Mouse (Mus musculus) liver, postnatal 0 days (tissue): Measurements from ENCODE around the gene Vcl. TPM values are rescaled to one million over a fixed set of nuclear protein-coding genes. Genes with fewer than 3 reads are reported as not detected.
A peak's percentile ranks its signal among the peaks of the same experiment; 100 is the strongest.

Source experiments
- ATAC-seq: fragments of 200-750 bp; cut with Nextera tagmentation; 2 replicates; pipeline ENCODE4 v1.8.0; 2017; ENCODE audit warnings: mild to moderate bottlenecking, moderate library complexity
- DNase-seq: peaks from one replicate; pipeline ENCODE4 v3.0.0-alpha.2; 2016
- H3K27ac ChIP-seq: fragments of 300-500 bp; sonication (generic); 2 replicates; pipeline ENCODE4 v1.5.1; 2014; ENCODE audit warnings: antibody characterized with exemption, moderate library complexity, mild to moderate bottlenecking, low read depth
- H3K27me3 ChIP-seq: fragments of 300-500 bp; sonication (generic); 2 replicates; pipeline ENCODE4 v1.6.1; 2014; ENCODE audit warnings: low read length, control low read depth, mixed read lengths; ENCODE audit not compliant: insufficient read depth
- H3K36me3 ChIP-seq: fragments of 300-500 bp; sonication (generic); replicated peaks from 2 replicates; pipeline ENCODE4 v1.6.1; 2014; ENCODE audit warnings: mild to moderate bottlenecking, control low read depth, low read length, moderate library complexity, mixed read lengths; ENCODE audit not compliant: insufficient read depth
- H3K4me1 ChIP-seq: fragments of 300-500 bp; sonication (generic); 2 replicates; pipeline ENCODE4 v1.6.1; 2014; ENCODE audit warnings: antibody characterized with exemption, mild to moderate bottlenecking, control low read depth; ENCODE audit not compliant: insufficient read depth
- H3K4me2 ChIP-seq: fragments of 300-500 bp; sonication (generic); 2 replicates; pipeline ENCODE4 v1.6.1; 2014; ENCODE audit warnings: low read depth, mild to moderate bottlenecking, low read length, moderate library complexity, mixed read lengths
- H3K4me3 ChIP-seq: fragments of 300-500 bp; sonication (generic); 2 replicates; pipeline ENCODE4 v1.5.1; 2014; ENCODE audit warnings: low read depth, low read length
- H3K9ac ChIP-seq: fragments of 300-500 bp; sonication (generic); replicated peaks from 2 replicates; pipeline ENCODE4 v1.6.1; 2014; ENCODE audit warnings: mild to moderate bottlenecking, moderate library complexity
- H3K9me3 ChIP-seq: fragments of 300-500 bp; sonication (generic); 2 replicates; pipeline ENCODE4 v1.6.1; 2016; ENCODE audit warnings: mild to moderate bottlenecking, control low read depth, low read length, mixed read lengths
- CTCF ChIP-seq: sonication (generic); IDR thresholded peaks from 2 replicates; pipeline ENCODE4 v1.5.1; 2016; ENCODE audit warnings: antibody characterized with exemption, low read depth
- EP300 ChIP-seq: IDR thresholded peaks from 2 replicates; pipeline ENCODE4 v1.6.1; 2016; ENCODE audit warnings: antibody characterized with exemption, low read depth, mild to moderate bottlenecking
- WGBS: fragments of 180-500 bp; shearing (Covaris S2); extraction: QIAGEN DNeasy Blood & Tissue Kit; methylation state at CpG from one replicate; pipeline ENCODE4 v1.1.7; 2014; ENCODE audit not compliant: insufficient replicate concordance; 5-methylcytosine and 5-hydroxymethylcytosine counted together
- polyA plus RNA-seq: library from polyadenylated mRNA; unstranded; fragments of >200 nt; fragmentation: Nextera tagmentation; extraction: Ambion mirVana; gene quantifications from 2 replicates; pipeline ENCODE4 v1.2.1, GENCODE M21; 2015

Gene Vcl
- polyA plus RNA-seq, 1 experiment from 2014 or later = 11.6 TPM

GRCm38 (mm10) chr14:21077939-21078338 lies 148.7 kb downstream of the Vcl start:
- Histone ChIP-seq H3K9me3 (no peaks in the 10 kb centered on the region), H3K27ac (peak overlapping the region; percentile 95; the same call in 1 of the 2 replicates), H3K4me3 (peak overlapping the region; percentile 73), H3K36me3 (no peaks in the 10 kb centered on the region), H3K4me2 (peak overlapping the region; percentile 77), H3K27me3 (no peaks in the 10 kb centered on the region), H3K9ac (peak overlapping the region; percentile 27; the same call in 1 of the 2 replicates), H3K4me1 (peaks cover 28% of the 10 kb centered on the region)
- TF ChIP-seq EP300 (0 out of 2 replicates have a peak, but pooled peaks have one; percentile 6), CTCF (no peak)
- WGBS = 21% methylated on average over 4 of the region's 4 CpGs
- no peak for ATAC-seq
- DNase-seq = no peak

- no peak for TF ChIP-seq CTCF
- TF ChIP-seq EP300 = no peak
- no peak for DNase-seq
- H3K4me1 ChIP-seq = peaks cover 30% of the 10 kb centered on the region
- no peaks in the 10 kb centered on the region for H3K36me3 ChIP-seq
- peak overlapping the region; percentile 73 for H3K4me3 ChIP-seq
- peak overlapping the region; percentile 77 for H3K4me2 ChIP-seq
- H3K9ac ChIP-seq = no peak overlapping the region; the same call in 1 of the 2 replicates
- H3K27ac ChIP-seq = peak overlapping the region; percentile 95; the same call in 1 of the 2 replicates
- H3K27me3 ChIP-seq = no peaks in the 10 kb centered on the region
- no peaks in the 10 kb centered on the region for H3K9me3 ChIP-seq
- no peak for ATAC-seq
Observed at GRCm38 (mm10) chr14:21078511-21078910, 149.3 kb downstream of the Vcl start.

- Histone ChIP-seq H3K9me3 (no peaks in the 10 kb centered on the region), H3K4me3 (no peak overlapping the region), H3K4me2 (no peak overlapping the region), H3K36me3 (no peaks in the 10 kb centered on the region), H3K27ac (no peak overlapping the region), H3K4me1 (peaks cover 18% of the 10 kb centered on the region), H3K27me3 (no peaks in the 10 kb centered on the region), H3K9ac (no peak overlapping the region)
- TF ChIP-seq EP300 (no peak), CTCF (no peak)
- 64% methylated on average over 1 of the region's 1 CpGs for WGBS
- no peak for DNase-seq
- no peak for ATAC-seq
Observed at GRCm38 (mm10) chr14:21082823-21083222, 153.6 kb downstream of the Vcl start.

Other genes starting within 250 kb of the Vcl start
- gene Fut11, start 234.4 kb upstream of the Vcl start, polyA plus RNA-seq = 4.4 and 5.1 TPM in 2 replicates
- 88.5 and 91.7 TPM in 2 replicates for gene Chchd1, start 226.4 kb upstream of the Vcl start, polyA plus RNA-seq
- gene Zswim8, start 221.8 kb upstream of the Vcl start, polyA plus RNA-seq = 5.3 and 6.4 TPM in 2 replicates
- 11.7 and 12.6 TPM in 2 replicates for gene Ndst2, start 194.8 kb upstream of the Vcl start, polyA plus RNA-seq
- 6.6 and 7.2 TPM in 2 replicates for gene Camk2g, start 135.3 kb upstream of the Vcl start, polyA plus RNA-seq
- gene Plau, start 92.7 kb upstream of the Vcl start, polyA plus RNA-seq = 0.83 and 0.84 TPM in 2 replicates
- 23.5 and 28.6 TPM in 2 replicates for gene Ap3m1, start 123.1 kb downstream of the Vcl start, polyA plus RNA-seq
- gene Adk, start 123.2 kb downstream of the Vcl start, polyA plus RNA-seq = 467 and 475 TPM in 2 replicates